Mouse (Mus musculus) embryonic facial prominence, embryonic 15.5 days (tissue): ENCODE measurements at regions not wholly inside any gene's neighbourhood (a gene's known extent, or its start where the extent isn't known, plus 50 kb on each side); places are given as distances from the start of the nearest gene placed in this dataset.

Experiments used
- ATAC-seq: fragments of 200-750 bp; cut with Nextera tagmentation; 2 replicates; pipeline ENCODE4 v1.8.0; 2017; ENCODE audit warnings: low read depth, moderate TSS enrichment; ENCODE audit not compliant: insufficient number of reproducible peaks, low FRiP score, low TSS enrichment
- H3K27ac ChIP-seq: fragments of 300-500 bp; sonication (generic); replicated peaks from 2 replicates; pipeline ENCODE4 v1.5.1; 2015; ENCODE audit warnings: mild to moderate bottlenecking, inconsistent platforms
- H3K27me3 ChIP-seq: fragments of 300-500 bp; sonication (generic); 2 replicates; pipeline ENCODE4 v1.6.1; 2015; ENCODE audit warnings: inconsistent platforms
- H3K36me3 ChIP-seq: fragments of 300-500 bp; sonication (generic); 2 replicates; pipeline ENCODE4 v1.6.1; 2015; ENCODE audit warnings: mild to moderate bottlenecking, inconsistent platforms
- H3K4me1 ChIP-seq: fragments of 300-500 bp; sonication (generic); 2 replicates; pipeline ENCODE4 v1.6.1; 2015; ENCODE audit warnings: inconsistent platforms
- H3K4me2 ChIP-seq: fragments of 300-500 bp; sonication (generic); replicated peaks from 2 replicates; pipeline ENCODE4 v1.6.1; 2015; ENCODE audit warnings: mild to moderate bottlenecking, inconsistent platforms
- H3K4me3 ChIP-seq: fragments of 300-500 bp; sonication (generic); replicated peaks from 2 replicates; pipeline ENCODE4 v1.5.1; 2015; ENCODE audit warnings: mild to moderate bottlenecking, inconsistent platforms
- H3K9ac ChIP-seq: fragments of 300-500 bp; sonication (generic); 2 replicates; pipeline ENCODE4 v1.6.1; 2015; ENCODE audit warnings: inconsistent platforms
- H3K9me3 ChIP-seq: fragments of 300-500 bp; sonication (generic); replicated peaks from 2 replicates; pipeline ENCODE4 v1.6.1; 2016; ENCODE audit warnings: inconsistent platforms
- WGBS: fragments of 180-500 bp; shearing (Covaris S2); methylation state at CpG from one replicate; pipeline ENCODE4 v1.1.7; 2015; 5-methylcytosine and 5-hydroxymethylcytosine counted together

GRCm38 (mm10) chr5:116852691-116853090 lies 261.1 kb upstream of the Srrm4 start:
- Histone ChIP-seq H3K4me1 (no peaks in the 10 kb centered on the region), H3K36me3 (no peaks in the 10 kb centered on the region), H3K4me3 (no peak overlapping the region), H3K27ac (no peak overlapping the region), H3K9ac (no peak overlapping the region), H3K4me2 (no peak overlapping the region), H3K27me3 (no peaks in the 10 kb centered on the region), H3K9me3 (no peaks in the 10 kb centered on the region)
- ATAC-seq: no peak
- 75% methylated on average over 7 of the region's 7 CpGs for WGBS

GRCm38 (mm10) chr5:116831874-116832273 lies 240.3 kb upstream of the Srrm4 start:
- Histone ChIP-seq H3K9ac (no peak overlapping the region), H3K4me2 (no peak overlapping the region), H3K36me3 (no peaks in the 10 kb centered on the region), H3K4me1 (no peaks in the 10 kb centered on the region), H3K27me3 (no peaks in the 10 kb centered on the region), H3K4me3 (no peak overlapping the region), H3K27ac (no peak overlapping the region), H3K9me3 (no peaks in the 10 kb centered on the region)
- no peak for ATAC-seq
- whole genome bisulfite sequencing: 68% methylated on average over 3 of the region's 3 CpGs

GRCm38 (mm10) chr5:116829771-116830170 lies 238.2 kb upstream of the Srrm4 start:
- 16% methylated on average over 11 of the region's 11 CpGs for WGBS
- no peaks in the 10 kb centered on the region for H3K36me3 ChIP-seq
- no peak overlapping the region for H3K4me3 ChIP-seq
- no peaks in the 10 kb centered on the region for H3K27me3 ChIP-seq
- no peaks in the 10 kb centered on the region for H3K4me1 ChIP-seq
- no peak overlapping the region for H3K4me2 ChIP-seq
- H3K27ac ChIP-seq: no peak overlapping the region
- no peak overlapping the region for H3K9ac ChIP-seq
- no peaks in the 10 kb centered on the region for H3K9me3 ChIP-seq
- no peak for ATAC-seq

- Histone ChIP-seq H3K9me3 (no peaks in the 10 kb centered on the region), H3K4me1 (no peaks in the 10 kb centered on the region)
- ATAC-seq: no peak
Measured at GRCm38 (mm10) chr5:116823260-116823659, 231.6 kb upstream of the Srrm4 start.

GRCm38 (mm10) chr5:116822141-116822540 lies 230.5 kb upstream of the Srrm4 start:
- Histone ChIP-seq H3K36me3 (no peaks in the 10 kb centered on the region), H3K27me3 (no peaks in the 10 kb centered on the region), H3K4me2 (no peak overlapping the region), H3K9me3 (no peaks in the 10 kb centered on the region), H3K4me3 (no peak overlapping the region), H3K27ac (no peak overlapping the region), H3K4me1 (no peaks in the 10 kb centered on the region), H3K9ac (no peak overlapping the region)
- WGBS: 23% methylated on average over 14 of the region's 14 CpGs
- ATAC-seq: no peak

More at GRCm38 (mm10) chr5:116823260-116823659, 231.6 kb upstream of the Srrm4 start:
- H3K27me3 ChIP-seq: no peaks in the 10 kb centered on the region
- no peaks in the 10 kb centered on the region for H3K36me3 ChIP-seq
- no peak overlapping the region for H3K4me2 ChIP-seq
- 71% methylated on average over 3 of the region's 3 CpGs for WGBS
- no peak overlapping the region for H3K27ac ChIP-seq
- H3K9ac ChIP-seq: no peak overlapping the region
- no peak overlapping the region for H3K4me3 ChIP-seq

- no peak for ATAC-seq
- Histone ChIP-seq H3K4me2 (no peak overlapping the region), H3K36me3 (no peaks in the 10 kb centered on the region), H3K9me3 (no peaks in the 10 kb centered on the region), H3K27me3 (no peaks in the 10 kb centered on the region), H3K4me3 (no peak overlapping the region), H3K27ac (no peak overlapping the region), H3K9ac (no peak overlapping the region), H3K4me1 (no peaks in the 10 kb centered on the region)
- 39% methylated on average over 2 of the region's 2 CpGs for WGBS
Measured at GRCm38 (mm10) chr5:116809799-116810198, 218.2 kb upstream of the Srrm4 start.

- Histone ChIP-seq H3K27me3 (no peaks in the 10 kb centered on the region), H3K9me3 (no peaks in the 10 kb centered on the region), H3K9ac (no peak overlapping the region), H3K36me3 (no peaks in the 10 kb centered on the region), H3K4me2 (no peak overlapping the region), H3K27ac (no peak overlapping the region), H3K4me3 (no peak overlapping the region), H3K4me1 (no peaks in the 10 kb centered on the region)
- 36% methylated on average over 17 of the region's 17 CpGs for WGBS
- ATAC-seq: no peak
Measured at GRCm38 (mm10) chr5:116809001-116809759, 217.6 kb upstream of the Srrm4 start.

GRCm38 (mm10) chr5:116797460-116797859 lies 205.8 kb upstream of the Srrm4 start:
- H3K9me3 ChIP-seq: no peaks in the 10 kb centered on the region
- H3K4me3 ChIP-seq: no peak overlapping the region
- no peak overlapping the region for H3K4me2 ChIP-seq
- no peaks in the 10 kb centered on the region for H3K4me1 ChIP-seq
- no peak overlapping the region for H3K9ac ChIP-seq
- ATAC-seq: no peak
- no peak overlapping the region for H3K27ac ChIP-seq
- no peaks in the 10 kb centered on the region for H3K27me3 ChIP-seq
- no peaks in the 10 kb centered on the region for H3K36me3 ChIP-seq
- 47% methylated on average over 2 of the region's 2 CpGs for WGBS

- 70% methylated on average over 5 of the region's 5 CpGs for WGBS
- H3K36me3 ChIP-seq: no peaks in the 10 kb centered on the region
- ATAC-seq: no peak
- H3K9ac ChIP-seq: no peak overlapping the region
- no peak overlapping the region for H3K4me2 ChIP-seq
- no peak overlapping the region for H3K4me3 ChIP-seq
- no peak overlapping the region for H3K27ac ChIP-seq
- H3K27me3 ChIP-seq: no peaks in the 10 kb centered on the region
- H3K4me1 ChIP-seq: no peaks in the 10 kb centered on the region
- H3K9me3 ChIP-seq: no peaks in the 10 kb centered on the region
Measured at GRCm38 (mm10) chr5:116795169-116795568, 203.6 kb upstream of the Srrm4 start.

- no peaks in the 10 kb centered on the region for H3K9me3 ChIP-seq
- H3K27ac ChIP-seq: no peak overlapping the region
- WGBS: 64% methylated on average over 8 of the region's 8 CpGs
- H3K36me3 ChIP-seq: no peaks in the 10 kb centered on the region
- H3K4me1 ChIP-seq: no peaks in the 10 kb centered on the region
- no peak overlapping the region for H3K9ac ChIP-seq
- no peak for ATAC-seq
- no peak overlapping the region for H3K4me3 ChIP-seq
- H3K27me3 ChIP-seq: no peaks in the 10 kb centered on the region
- H3K4me2 ChIP-seq: no peak overlapping the region
Measured at GRCm38 (mm10) chr5:116790419-116790818, 198.8 kb upstream of the Srrm4 start.

GRCm38 (mm10) chr5:116789859-116790258 lies 198.2 kb upstream of the Srrm4 start:
- Histone ChIP-seq H3K36me3 (no peaks in the 10 kb centered on the region), H3K27ac (no peak overlapping the region), H3K4me3 (no peak overlapping the region), H3K4me1 (no peaks in the 10 kb centered on the region), H3K4me2 (no peak overlapping the region), H3K27me3 (no peaks in the 10 kb centered on the region), H3K9ac (no peak overlapping the region), H3K9me3 (no peaks in the 10 kb centered on the region)
- 85% methylated on average over 9 of the region's 9 CpGs for WGBS
- no peak for ATAC-seq

- Histone ChIP-seq H3K9me3 (no peaks in the 10 kb centered on the region), H3K4me1 (no peaks in the 10 kb centered on the region), H3K27ac (no peak overlapping the region), H3K9ac (no peak overlapping the region), H3K27me3 (no peaks in the 10 kb centered on the region), H3K4me3 (no peak overlapping the region), H3K4me2 (no peak overlapping the region), H3K36me3 (no peaks in the 10 kb centered on the region)
- 43% methylated on average over 2 of the region's 2 CpGs for WGBS
- no peak for ATAC-seq
Measured at GRCm38 (mm10) chr5:116776450-116776849, 184.8 kb upstream of the Srrm4 start.
